Mouse (Mus musculus) layer of hippocampus, adult 9-11 months (tissue): ENCODE results near the gene March1.

Source experiments
- DNase-seq: peaks from one replicate; pipeline ENCODE4 v3.0.0; 2022

Gene March1

DNA sequence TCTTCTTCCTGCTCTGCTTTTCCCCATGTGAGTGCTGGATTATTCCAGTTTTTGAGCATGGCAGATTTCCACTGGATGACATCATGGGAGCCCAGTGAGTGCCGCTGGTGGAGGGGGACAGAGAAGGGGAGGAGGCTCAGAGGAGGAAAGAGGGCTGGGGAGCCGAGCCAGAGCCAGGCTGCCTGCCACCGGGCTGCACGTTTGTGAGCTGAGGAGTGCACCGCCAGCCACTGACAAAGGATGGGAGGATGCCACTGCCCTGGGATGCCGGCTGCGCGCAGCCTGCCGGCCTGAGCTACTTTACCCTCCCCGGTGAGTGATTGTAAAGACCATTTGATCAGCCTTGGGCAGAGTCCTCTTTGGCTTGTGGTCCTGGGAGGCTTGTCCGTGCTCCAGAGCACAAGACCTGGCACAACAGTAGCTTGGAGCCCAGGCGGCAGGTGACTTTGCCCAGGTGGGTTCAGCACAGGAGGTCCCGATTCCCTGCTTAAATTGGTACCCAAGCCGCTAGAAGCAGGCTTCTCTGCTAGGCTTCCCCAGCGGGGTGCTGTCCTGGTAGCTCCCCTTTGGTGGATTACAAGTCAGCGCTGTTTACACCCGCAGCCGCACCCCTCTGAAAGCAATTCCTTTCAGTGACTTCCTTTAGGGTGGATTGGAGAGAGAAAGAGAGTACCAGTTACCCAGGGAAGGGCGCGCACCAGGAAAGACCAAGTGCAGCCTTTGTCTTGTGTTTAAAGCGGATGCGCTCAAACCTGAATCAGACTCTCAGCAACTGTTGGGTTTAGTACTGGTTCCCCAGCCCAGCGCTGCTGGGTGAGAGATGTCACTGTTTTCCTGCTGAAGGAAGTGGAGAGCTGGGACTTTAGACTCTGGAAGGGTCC, at the start of gene March1:
Gene March1, plus strand, starts transcription at position 30 of the 881 bp plus-strand sequence.
- peak; percentile 84 for DNase-seq

DNA sequence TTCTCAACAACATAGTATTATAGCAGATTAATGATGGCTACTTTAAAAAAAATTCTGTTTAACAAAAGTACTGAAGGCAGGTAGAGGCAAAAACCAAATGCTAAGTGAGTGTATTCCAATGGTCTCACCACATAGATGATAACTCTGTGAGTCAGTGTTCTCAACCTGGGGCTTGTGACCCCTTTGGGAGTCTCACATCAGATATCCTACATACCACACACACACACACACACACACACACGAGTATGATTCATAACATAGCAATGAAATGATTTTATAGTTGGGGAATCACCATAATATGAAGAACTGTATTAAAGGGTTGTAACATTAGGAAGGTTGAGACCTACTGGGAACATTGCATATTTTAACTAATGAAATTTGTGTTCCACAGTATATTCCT, 30.8 kb upstream of the March1 start:
- DNase-seq = no peak

- no peak for DNase-seq
These were observed 14.5 kb upstream of the March1 start for GRCm38 (mm10) chr8:65603241-65603640.

GRCm38 (mm10) chr8:65609509-65609908, 8.2 kb upstream of the March1 start:
- DNase-seq = no peak

DNA sequence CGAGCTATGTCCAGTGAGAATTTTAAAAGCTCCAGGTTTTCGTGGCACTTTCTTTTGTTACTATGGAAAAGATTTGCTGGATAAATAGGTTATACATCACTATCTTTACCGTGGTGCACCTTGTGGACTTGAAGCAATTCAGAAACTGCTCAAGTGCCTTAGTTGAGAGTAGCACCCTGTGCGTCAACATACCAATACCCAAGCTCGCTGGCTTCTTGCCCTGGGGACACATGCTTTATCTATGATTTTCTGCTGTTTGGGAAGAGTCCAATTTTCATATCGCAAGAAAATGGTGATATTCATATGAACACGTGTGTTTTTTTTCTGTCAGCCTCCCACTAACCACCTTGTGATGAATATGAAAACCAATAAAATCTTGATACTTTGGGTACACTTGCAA, 1.3 kb downstream of the March1 start:
- peak; percentile 18 for DNase-seq

GRCm38 (mm10) chr8:65644931-65645330, 27.2 kb downstream of the March1 start:
- DNase-seq = no peak

DNA sequence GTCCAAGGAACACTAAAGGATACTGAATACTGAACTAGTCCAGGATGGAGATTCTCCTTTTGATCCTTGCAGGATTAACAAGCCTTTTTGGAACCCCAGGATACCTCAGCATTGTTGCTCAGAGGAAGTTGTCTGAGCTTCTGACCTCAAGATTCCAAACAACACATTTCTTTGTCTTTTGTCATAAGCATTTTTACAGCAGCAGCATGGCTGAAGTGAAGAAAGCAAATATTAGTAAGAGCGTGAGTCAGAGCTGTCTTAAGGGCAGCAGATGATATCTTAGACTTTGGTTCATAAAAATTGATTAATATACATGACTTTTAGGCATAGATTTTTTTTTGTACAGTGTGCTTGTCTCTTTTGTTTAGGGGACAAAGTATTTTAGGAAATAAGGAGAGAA, 27.8 kb downstream of the March1 start:
- DNase-seq = no peak

DNA sequence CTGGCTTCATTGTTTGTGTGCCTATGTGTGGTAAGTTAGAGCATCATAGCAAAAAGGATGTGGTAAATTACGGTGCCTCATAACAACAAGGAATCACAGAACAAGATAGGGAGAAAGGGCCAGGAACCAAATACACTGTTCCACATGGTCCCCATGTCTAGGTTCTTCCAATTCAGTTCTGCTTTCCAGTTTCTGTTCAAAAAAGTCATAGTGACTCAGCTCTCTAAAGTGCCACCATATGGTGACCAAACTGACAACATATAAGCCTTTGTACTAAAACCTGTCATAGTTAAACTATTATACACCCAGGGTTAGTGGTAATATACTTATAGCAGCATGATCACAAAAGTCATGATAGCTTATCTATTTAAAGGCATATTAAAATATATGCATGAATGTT, 28.2 kb downstream of the March1 start:
- peak; percentile 26 for DNase-seq

- no peak for DNase-seq
These were observed 38.2 kb downstream of the March1 start for GRCm38 (mm10) chr8:65655924-65656323.

- DNase-seq = no peak
These were observed 44.2 kb downstream of the March1 start for GRCm38 (mm10) chr8:65661885-65662284.

- DNase-seq = no peak
These were observed 48.1 kb downstream of the March1 start for GRCm38 (mm10) chr8:65665786-65666185.

GRCm38 (mm10) chr8:65743066-65743465, 125.4 kb downstream of the March1 start:
- no peak for DNase-seq

- DNase-seq = no peak
These were observed 158.1 kb downstream of the March1 start for GRCm38 (mm10) chr8:65775815-65776214.

DNA sequence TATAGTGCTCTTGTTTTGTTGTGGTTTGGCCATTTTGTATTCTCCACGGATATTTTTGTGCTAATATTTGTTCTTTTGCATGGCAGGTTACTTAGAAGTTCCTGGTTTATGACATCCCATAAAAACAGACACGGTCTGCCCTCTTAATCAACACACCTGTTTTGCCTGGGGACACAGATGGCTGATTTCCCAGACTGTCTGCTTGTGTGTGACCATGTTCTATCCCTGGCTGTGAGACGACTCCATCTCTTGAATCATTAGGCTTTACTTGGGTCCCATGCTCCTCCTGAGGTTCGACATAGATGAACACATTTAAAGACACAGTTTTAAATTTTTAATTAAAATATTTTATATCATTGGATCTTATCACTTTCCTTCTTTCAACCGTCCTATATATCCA, 163.5 kb downstream of the March1 start:
- no peak for DNase-seq

- DNase-seq = no peak
These were observed 195.3 kb downstream of the March1 start for GRCm38 (mm10) chr8:65812971-65813370.

- peak; percentile 67 for DNase-seq
These were observed 304.8 kb downstream of the March1 start for GRCm38 (mm10) chr8:65922294-65923019.

DNA sequence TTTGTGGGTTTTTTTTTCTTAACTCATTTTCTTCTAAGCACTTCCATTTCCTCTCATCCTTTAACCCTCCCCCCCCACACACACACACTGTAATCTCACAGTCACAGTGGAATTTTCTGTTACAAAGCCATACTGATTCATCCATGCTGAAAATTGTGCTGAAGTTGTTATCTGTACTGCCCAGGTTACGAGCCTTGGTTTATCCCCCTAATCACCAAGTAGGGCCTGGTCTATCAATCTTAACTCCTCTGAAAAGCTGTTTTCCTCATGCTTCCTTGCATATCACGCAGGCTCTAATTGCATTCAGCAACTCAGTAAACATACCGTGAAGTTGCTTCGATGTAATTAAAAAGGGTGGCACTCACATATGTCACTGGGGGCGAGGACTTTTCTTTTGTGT, 339.2 kb downstream of the March1 start:
- DNase-seq = no peak

DNA sequence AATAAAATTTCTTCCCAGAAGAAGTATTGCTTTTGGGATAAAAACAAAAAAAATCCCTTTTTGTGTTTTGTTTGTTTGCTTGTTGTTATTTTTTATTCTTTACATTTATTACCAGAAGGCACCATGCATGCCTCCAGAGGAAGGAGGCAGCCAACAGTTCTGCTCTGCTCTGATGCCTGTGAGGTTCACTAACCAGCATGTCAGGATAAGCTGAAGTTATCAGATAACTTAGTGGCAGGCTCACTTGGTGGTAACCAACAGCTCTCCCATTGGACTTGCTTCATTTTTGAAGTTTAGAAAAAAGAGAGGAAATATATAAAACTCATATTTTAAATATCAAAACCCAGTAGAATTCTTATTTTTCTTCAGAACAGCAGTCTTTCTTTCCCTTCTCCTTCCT, 339.8 kb downstream of the March1 start:
- no peak for DNase-seq

GRCm38 (mm10) chr8:65966502-65967222, 349.0 kb downstream of the March1 start:
- DNase-seq = no peak

GRCm38 (mm10) chr8:65967223-65967778, 349.6 kb downstream of the March1 start:
- no peak for DNase-seq

GRCm38 (mm10) chr8:65976905-65977304, 359.2 kb downstream of the March1 start:
- DNase-seq = no peak

DNA sequence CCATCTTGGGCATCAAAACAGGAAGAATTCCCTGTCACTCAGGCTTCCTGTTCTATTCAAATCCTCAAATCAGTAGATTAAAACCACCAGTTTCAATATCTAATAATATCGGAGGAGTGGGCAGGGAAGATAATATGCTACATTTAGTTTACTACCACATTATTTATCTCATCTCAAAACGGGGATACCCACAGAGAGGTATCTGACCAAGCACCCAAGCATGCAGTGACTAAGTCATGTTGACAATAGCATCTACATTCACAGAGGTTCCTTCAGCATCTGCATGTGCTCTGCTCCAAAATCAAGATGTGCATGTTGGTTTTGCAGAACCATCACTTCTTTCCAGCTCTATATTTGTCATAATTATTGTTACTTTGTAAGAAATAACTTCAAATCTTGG, 364.3 kb downstream of the March1 start:
- DNase-seq = no peak

DNA sequence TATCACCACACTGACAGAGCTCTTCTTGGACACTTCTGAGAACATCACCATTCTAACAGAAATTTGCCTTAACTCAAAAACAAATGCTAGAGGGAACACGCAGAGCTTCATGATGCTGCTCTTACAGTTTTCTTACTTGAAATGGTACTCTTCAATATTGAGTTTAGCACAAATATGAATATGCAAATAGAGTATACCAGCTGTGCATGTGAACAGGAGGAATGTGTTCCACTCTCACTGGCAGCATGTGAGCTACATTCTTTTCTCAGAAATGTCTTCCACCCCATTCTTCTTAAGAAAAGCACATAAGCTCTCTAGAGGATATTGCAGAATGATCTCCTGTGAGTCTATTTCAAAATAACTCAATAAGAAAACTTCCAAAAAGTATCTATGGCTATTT, 370.0 kb downstream of the March1 start:
- peak; percentile 32 for DNase-seq
